Mouse (Mus musculus): ENCODE results near the gene Tas2r113. TPM values are rescaled to one million over a fixed set of nuclear protein-coding genes. Genes with fewer than 3 reads are reported as not detected.
"Not testable (repeated sequence)": the region's sequence is repeated elsewhere in the genome, so short reads cannot be mapped to it uniquely, and the experiment has no call there.

The Tas2r113 gene
- not detected for total RNA-seq (2021)
- long read RNA-seq, experiment 1, result 0 reads
- long read RNA-seq, experiment 2, result 0 reads

DNA sequence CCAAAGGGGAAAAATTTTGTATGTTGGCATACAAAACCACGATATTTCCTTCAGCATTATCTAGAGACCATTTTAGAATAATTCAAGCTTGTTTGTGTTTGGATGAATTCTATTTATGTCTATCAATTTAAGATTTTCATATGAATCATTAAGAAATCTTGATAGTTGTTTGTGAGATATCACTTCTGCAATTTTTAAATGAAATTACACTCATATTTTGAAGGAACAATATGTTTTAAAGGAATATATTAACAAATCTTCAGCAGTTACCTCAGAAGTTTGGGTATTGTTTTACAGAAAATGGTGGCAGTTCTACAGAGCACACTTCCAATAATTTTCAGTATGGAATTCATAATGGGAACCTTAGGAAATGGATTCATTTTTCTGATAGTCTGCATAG is at the start of gene Tas2r113:
Tas2r113 (plus strand) TSS at position 301 of the 400 bp plus-strand sequence.
- DNase-seq, result no peak

DNA sequence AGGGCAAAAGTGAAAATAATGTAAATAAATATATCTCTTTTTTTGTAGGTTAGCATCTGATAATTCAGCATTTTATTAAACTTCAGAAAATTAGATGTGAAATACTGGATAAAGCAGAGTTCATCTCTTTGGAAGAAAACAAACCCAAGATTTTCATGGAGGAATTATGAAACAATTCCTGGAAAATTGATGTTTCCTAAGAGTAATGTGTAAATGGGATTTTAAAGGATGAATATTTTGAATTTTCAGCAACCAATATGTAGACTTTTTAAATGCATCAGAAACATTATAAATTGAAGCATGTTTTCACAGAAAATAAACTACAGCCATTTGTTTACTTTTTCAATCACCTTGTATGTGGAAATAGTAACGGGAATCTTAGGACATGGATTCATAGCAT is 46.0 kb upstream of the Tas2r113 start, which contains the start of gene Tas2r123:
Tas2r123 (plus strand) TSS at position 301 of the 400 bp plus-strand sequence.
- no peak for DNase-seq

DNA sequence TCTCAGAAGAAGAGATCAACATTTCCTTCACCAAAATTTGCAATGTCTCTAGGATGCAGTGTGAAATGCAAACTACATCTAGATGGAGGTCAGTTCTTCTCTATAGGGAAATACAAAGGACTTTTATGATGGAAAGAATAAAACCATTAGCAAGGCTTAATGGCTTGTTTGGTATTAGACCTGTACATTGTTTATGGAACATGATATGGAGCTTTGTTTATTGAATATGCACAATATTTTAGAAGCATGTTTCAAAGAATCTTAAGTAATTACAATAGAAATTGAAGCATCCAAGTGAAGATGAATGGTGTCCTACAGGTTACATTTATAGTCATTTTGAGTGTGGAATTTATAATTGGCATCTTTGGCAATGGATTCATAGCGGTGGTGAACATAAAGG is 37.7 kb upstream of the Tas2r113 start, which contains the start of gene Tas2r116:
Tas2r116 (plus strand) TSS at position 301 of the 400 bp plus-strand sequence.
- DNase-seq, result no peak

DNA sequence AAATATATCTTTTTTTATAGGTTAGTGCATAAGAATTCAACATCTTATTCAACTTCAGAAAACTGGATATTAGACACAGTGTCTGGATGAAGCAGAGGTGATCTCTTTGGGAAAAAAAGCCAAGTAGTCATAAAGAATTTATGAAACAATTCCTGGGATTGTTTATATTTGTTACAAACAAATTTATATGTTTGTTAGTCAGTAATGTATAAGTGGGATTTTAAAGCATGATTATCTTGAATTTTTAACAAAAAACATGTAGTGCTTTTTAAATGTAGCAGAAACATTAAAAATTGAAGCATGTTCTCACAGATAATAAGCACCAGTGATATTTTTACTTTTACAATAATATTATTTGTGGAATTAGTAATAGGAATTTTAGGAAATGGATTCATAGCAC is 25.1 kb upstream of the Tas2r113 start, which contains the start of gene Tas2r110:
Tas2r110 (plus strand) TSS at position 301 of the 400 bp plus-strand sequence.
- no peak for DNase-seq

DNA sequence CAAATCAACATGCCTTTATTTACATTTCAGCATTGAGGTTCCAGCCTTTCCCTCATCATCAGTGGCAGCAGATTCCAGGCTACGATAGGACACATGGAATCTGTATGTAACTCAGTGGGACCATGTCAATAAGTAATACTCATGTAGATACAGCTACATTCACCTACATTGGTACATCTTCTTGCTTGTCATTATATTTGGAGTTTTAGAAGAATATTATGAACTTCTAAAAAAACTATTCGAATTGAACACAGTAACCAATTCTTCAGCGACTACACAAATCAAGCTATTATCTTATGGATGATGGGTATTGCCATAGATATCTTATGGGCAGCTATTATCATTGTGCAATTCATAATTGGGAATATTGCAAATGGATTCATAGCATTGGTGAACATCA is 16.5 kb downstream of the Tas2r113 start, which contains the start of gene Tas2r125:
Tas2r125 (plus strand) TSS at position 301 of the 400 bp plus-strand sequence.
- DNase-seq, result no peak

DNA sequence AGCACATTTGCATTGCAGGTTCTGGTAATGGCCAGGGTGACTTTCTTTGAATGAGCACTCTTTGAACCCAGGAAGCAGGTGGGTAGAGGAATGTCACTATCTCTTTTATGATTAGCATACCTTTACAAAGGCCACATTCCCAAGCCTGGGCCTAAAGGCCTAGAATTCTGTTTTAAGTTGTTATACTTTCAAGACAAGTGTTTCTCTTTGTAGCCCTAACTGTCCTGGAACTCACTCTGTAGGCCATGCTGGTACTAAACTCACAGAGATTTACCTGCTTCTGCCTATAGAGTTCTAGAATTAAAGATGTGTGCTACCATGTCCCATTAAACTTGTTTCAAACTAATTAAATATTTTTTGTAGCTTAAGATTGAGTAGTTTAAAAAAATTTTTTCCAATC is 48.6 kb downstream of the Tas2r113 start:
- DNase-seq, result not testable (repeated sequence)

Other genes with a start within 250 kb of the Tas2r113 start
- gene A630073D07Rik, start 241.5 kb upstream of the Tas2r113 start, total RNA-seq (2021), result not detected
- gene Tas2r120, start 236.1 kb upstream of the Tas2r113 start, total RNA-seq (2021), result not detected
- not detected for gene Tas2r121, start 192.0 kb upstream of the Tas2r113 start, total RNA-seq (2021)
- not detected for gene Tas2r122, start 181.1 kb upstream of the Tas2r113 start, total RNA-seq (2021)
- not detected for gene Tas2r115, start 155.0 kb upstream of the Tas2r113 start, total RNA-seq (2021)
- not detected for gene Tas2r124, start 138.3 kb upstream of the Tas2r113 start, total RNA-seq (2021)
- not detected for gene Tas2r102, start 130.9 kb upstream of the Tas2r113 start, total RNA-seq (2021)
- gene Tas2r136, start 114.8 kb upstream of the Tas2r113 start, total RNA-seq (2021), result not detected
- not detected for gene Tas2r117, start 90.2 kb upstream of the Tas2r113 start, total RNA-seq (2021)
- gene Tas2r123, start 45.9 kb upstream of the Tas2r113 start, total RNA-seq (2021), result not detected
- gene Tas2r116, start 37.6 kb upstream of the Tas2r113 start, total RNA-seq (2021), result not detected
- gene Tas2r110, start 25.0 kb upstream of the Tas2r113 start, total RNA-seq (2021), result not detected
- gene Tas2r125, start 16.6 kb downstream of the Tas2r113 start, total RNA-seq (2021), result not detected
- gene Tas2r129, start 58.1 kb downstream of the Tas2r113 start, total RNA-seq (2021), result not detected
- gene Tas2r131, start 64.9 kb downstream of the Tas2r113 start, total RNA-seq (2021), result not detected
- gene Tas2r109, start 88.0 kb downstream of the Tas2r113 start, total RNA-seq (2021), result not detected
- gene Tas2r103, start 144.1 kb downstream of the Tas2r113 start, total RNA-seq (2021), result not detected
- not detected for gene Tas2r140, start 162.8 kb downstream of the Tas2r113 start, total RNA-seq (2021)
- 10 to 100 TPM; 69.4 to 72.8 TPM for gene Smim10l1, start 211.9 kb downstream of the Tas2r113 start, total RNA-seq (2021)